Mouse (Mus musculus) hindbrain, embryonic 10.5 days (tissue): Measurements from ENCODE around the gene D1Pas1. TPM values are rescaled to one million over a fixed set of nuclear protein-coding genes. Genes with fewer than 3 reads are reported as not detected.

Experiments used
- DNase-seq: peaks from one replicate; pipeline ENCODE4 v3.0.0-alpha.2; 2017; ENCODE audit warnings: low spot score
- H3K27ac ChIP-seq: fragments of 300-500 bp; sonication (generic); 2 replicates; pipeline ENCODE4 v1.5.1; 2016; ENCODE audit warnings: mild to moderate bottlenecking, moderate library complexity
- H3K27me3 ChIP-seq: fragments of 300-500 bp; sonication (generic); 2 replicates; pipeline ENCODE4 v1.6.1; 2016; ENCODE audit warnings: mild to moderate bottlenecking; ENCODE audit not compliant: poor library complexity, insufficient read depth, severe bottlenecking
- H3K36me3 ChIP-seq: fragments of 300-500 bp; sonication (generic); 2 replicates; pipeline ENCODE4 v1.6.1; 2016; ENCODE audit warnings: mild to moderate bottlenecking, moderate library complexity
- H3K4me1 ChIP-seq: fragments of 300-500 bp; sonication (generic); replicated peaks from 2 replicates; pipeline ENCODE4 v1.6.1; 2016; ENCODE audit warnings: mild to moderate bottlenecking
- H3K4me3 ChIP-seq: fragments of 300-500 bp; sonication (generic); 2 replicates; pipeline ENCODE4 v1.5.1; 2016; ENCODE audit warnings: mild to moderate bottlenecking, moderate library complexity
- H3K9me3 ChIP-seq: fragments of 300-500 bp; sonication (generic); 2 replicates; pipeline ENCODE4 v1.6.1; 2016; ENCODE audit warnings: mild to moderate bottlenecking, moderate library complexity
- WGBS: fragments of 180-500 bp; shearing (Covaris S2); methylation state at CpG from one replicate; pipeline ENCODE4 v1.1.7; 2016; 5-methylcytosine and 5-hydroxymethylcytosine counted together
- polyA plus RNA-seq: library from polyadenylated mRNA; unstranded; fragments of >200 nt; fragmentation: Nextera tagmentation; extraction: Ambion mirVana; gene quantifications from 2 replicates; pipeline ENCODE4 v1.2.1, GENCODE M21; 2016

D1Pas1 gene
- 0.20 and 0.25 TPM in 2 replicates for polyA plus RNA-seq

GRCm38 (mm10) chr1:186967201-186967812 is at the start of gene D1Pas1:
D1Pas1 (plus strand) TSS chr1:186967416.
- WGBS = 79% methylated on average over 53 of the region's 53 CpGs
- H3K27me3 ChIP-seq = no peaks in the 10 kb centered on the region
- H3K27ac ChIP-seq = no peak within 1 kb of the TSS
- no peaks in the 10 kb centered on the region for H3K4me1 ChIP-seq
- H3K36me3 ChIP-seq = peaks cover 13% of the 10 kb centered on the region; the same call in 1 of the 2 replicates
- DNase-seq = no peak
- no peak within 1 kb of the TSS for H3K4me3 ChIP-seq
- peaks cover 32% of the 10 kb centered on the region for H3K9me3 ChIP-seq

- no peak overlapping the region; the same call in 1 of the 2 replicates for H3K4me3 ChIP-seq
- peak; percentile 54 for DNase-seq
- no peak overlapping the region for H3K27ac ChIP-seq
- no peaks in the 10 kb centered on the region for H3K36me3 ChIP-seq
- WGBS = 20% methylated on average over 17 of the region's 17 CpGs
- H3K4me1 ChIP-seq = peaks cover 35% of the 10 kb centered on the region
- peaks cover 78% of the 10 kb centered on the region for H3K27me3 ChIP-seq
- H3K9me3 ChIP-seq = no peaks in the 10 kb centered on the region
Observed at GRCm38 (mm10) chr1:186922489-186923370, 44.5 kb upstream of the D1Pas1 start.

GRCm38 (mm10) chr1:186924027-186924426 is 43.2 kb upstream of the D1Pas1 start:
- no peak for DNase-seq
- Histone ChIP-seq H3K4me1 (peaks cover 35% of the 10 kb centered on the region), H3K27ac (no peak overlapping the region), H3K27me3 (peaks cover 67% of the 10 kb centered on the region), H3K9me3 (no peaks in the 10 kb centered on the region), H3K4me3 (no peak overlapping the region), H3K36me3 (no peaks in the 10 kb centered on the region)
- WGBS = 72% methylated on average over 12 of the region's 12 CpGs

- Histone ChIP-seq H3K27ac (no peak overlapping the region), H3K9me3 (no peaks in the 10 kb centered on the region), H3K4me1 (peaks cover 35% of the 10 kb centered on the region), H3K27me3 (peaks cover 55% of the 10 kb centered on the region), H3K36me3 (no peaks in the 10 kb centered on the region), H3K4me3 (no peak overlapping the region)
- 55% methylated on average over 9 of the region's 9 CpGs for WGBS
- peak; percentile 18 for DNase-seq
Observed at GRCm38 (mm10) chr1:186925411-186925810, 41.8 kb upstream of the D1Pas1 start.

- H3K36me3 ChIP-seq = no peaks in the 10 kb centered on the region
- peaks cover 35% of the 10 kb centered on the region for H3K4me1 ChIP-seq
- no peaks in the 10 kb centered on the region for H3K9me3 ChIP-seq
- peak overlapping the region; percentile 51 for H3K27ac ChIP-seq
- peak; percentile 13 for DNase-seq
- no peak overlapping the region for H3K4me3 ChIP-seq
- WGBS = 54% methylated on average over 8 of the region's 8 CpGs
- H3K27me3 ChIP-seq = peaks cover 45% of the 10 kb centered on the region
Observed at GRCm38 (mm10) chr1:186926316-186926949, 40.8 kb upstream of the D1Pas1 start.

GRCm38 (mm10) chr1:186926950-186927316 is 40.3 kb upstream of the D1Pas1 start:
- peaks cover 34% of the 10 kb centered on the region for H3K4me1 ChIP-seq
- no peaks in the 10 kb centered on the region for H3K9me3 ChIP-seq
- no peaks in the 10 kb centered on the region for H3K36me3 ChIP-seq
- H3K4me3 ChIP-seq = no peak overlapping the region
- peak overlapping the region; percentile 51 for H3K27ac ChIP-seq
- no peak for DNase-seq
- H3K27me3 ChIP-seq = peaks cover 40% of the 10 kb centered on the region
- 77% methylated on average over 6 of the region's 6 CpGs for WGBS

GRCm38 (mm10) chr1:186927494-186927893 is 39.7 kb upstream of the D1Pas1 start:
- H3K4me3 ChIP-seq = no peak overlapping the region
- no peaks in the 10 kb centered on the region for H3K9me3 ChIP-seq
- whole genome bisulfite sequencing = 75% methylated on average over 4 of the region's 4 CpGs
- DNase-seq = no peak
- H3K27me3 ChIP-seq = peaks cover 36% of the 10 kb centered on the region
- H3K36me3 ChIP-seq = no peaks in the 10 kb centered on the region
- peaks cover 29% of the 10 kb centered on the region for H3K4me1 ChIP-seq
- no peak overlapping the region for H3K27ac ChIP-seq

GRCm38 (mm10) chr1:186930160-186930887 is 36.9 kb upstream of the D1Pas1 start:
- no peak for DNase-seq
- peaks cover 22% of the 10 kb centered on the region for H3K27me3 ChIP-seq
- H3K4me1 ChIP-seq = peaks cover 18% of the 10 kb centered on the region
- WGBS = 84% methylated on average over 13 of the region's 13 CpGs
- H3K4me3 ChIP-seq = no peak overlapping the region
- H3K9me3 ChIP-seq = no peaks in the 10 kb centered on the region
- H3K27ac ChIP-seq = no peak overlapping the region
- H3K36me3 ChIP-seq = no peaks in the 10 kb centered on the region

GRCm38 (mm10) chr1:186930888-186931233 is 36.4 kb upstream of the D1Pas1 start:
- Histone ChIP-seq H3K27ac (no peak overlapping the region), H3K4me1 (peaks cover 14% of the 10 kb centered on the region), H3K27me3 (peaks cover 18% of the 10 kb centered on the region), H3K9me3 (no peaks in the 10 kb centered on the region), H3K4me3 (no peak overlapping the region), H3K36me3 (no peaks in the 10 kb centered on the region)
- no peak for DNase-seq
- 87% methylated on average over 6 of the region's 6 CpGs for WGBS

- H3K36me3 ChIP-seq = no peaks in the 10 kb centered on the region
- no peaks in the 10 kb centered on the region for H3K4me1 ChIP-seq
- no peak overlapping the region for H3K27ac ChIP-seq
- H3K27me3 ChIP-seq = no peaks in the 10 kb centered on the region; the same call in 1 of the 2 replicates
- no peak for DNase-seq
- H3K9me3 ChIP-seq = no peaks in the 10 kb centered on the region
- 91% methylated on average over 1 of the region's 1 CpGs for WGBS
- H3K4me3 ChIP-seq = no peak overlapping the region
Observed at GRCm38 (mm10) chr1:186934205-186934604, 33.0 kb upstream of the D1Pas1 start.

- no peak overlapping the region for H3K27ac ChIP-seq
- no peaks in the 10 kb centered on the region for H3K36me3 ChIP-seq
- H3K4me1 ChIP-seq = peaks cover 7% of the 10 kb centered on the region; the same call in 1 of the 2 replicates
- H3K27me3 ChIP-seq = no peaks in the 10 kb centered on the region
- DNase-seq = no peak
- no peaks in the 10 kb centered on the region for H3K9me3 ChIP-seq
- H3K4me3 ChIP-seq = no peak overlapping the region
- WGBS = 86% methylated on average over 4 of the region's 4 CpGs
Observed at GRCm38 (mm10) chr1:186952381-186952780, 14.8 kb upstream of the D1Pas1 start.

GRCm38 (mm10) chr1:186954591-186954990 is 12.6 kb upstream of the D1Pas1 start:
- no peak overlapping the region for H3K27ac ChIP-seq
- H3K4me3 ChIP-seq = no peak overlapping the region
- WGBS = 79% methylated on average over 4 of the region's 4 CpGs
- no peak for DNase-seq
- H3K36me3 ChIP-seq = no peaks in the 10 kb centered on the region
- no peaks in the 10 kb centered on the region for H3K9me3 ChIP-seq
- no peaks in the 10 kb centered on the region for H3K27me3 ChIP-seq
- peaks cover 7% of the 10 kb centered on the region; the same call in 1 of the 2 replicates for H3K4me1 ChIP-seq
